Mouse (Mus musculus) embryo, embryonic 9.5 days (tissue): Measurements from ENCODE around the gene Klk8.

Experiments
- DNase-seq: peaks from one replicate; pipeline ENCODE4 v3.0.0-alpha.2; 2017; ENCODE audit errors: extremely low spot score

Gene Klk8

DNA sequence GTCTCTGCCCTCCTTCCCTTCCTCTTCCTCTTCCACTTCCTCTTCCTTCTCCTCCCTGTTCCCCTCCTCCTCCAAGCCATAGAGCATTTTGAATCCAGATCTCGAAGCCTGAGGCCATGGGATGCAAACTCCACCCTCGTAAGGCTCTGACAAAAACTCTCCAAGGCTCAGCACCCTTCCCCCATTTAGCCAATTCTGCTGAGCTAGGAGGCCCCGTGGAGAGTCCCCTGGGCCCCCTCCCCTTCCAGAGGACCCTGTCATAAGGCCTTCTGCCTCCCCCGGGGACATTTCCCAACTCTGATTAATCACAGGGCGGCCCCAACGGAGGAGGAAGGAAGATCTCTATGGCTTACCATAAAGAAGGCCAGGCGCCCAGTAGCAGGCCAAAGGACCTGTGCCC is 5.8 kb upstream of the Klk8 start, which contains the start of gene Klk9:
Klk9 (plus strand) TSS at position 301 of the 400 bp plus-strand sequence.
- DNase-seq, result no peak

DNA sequence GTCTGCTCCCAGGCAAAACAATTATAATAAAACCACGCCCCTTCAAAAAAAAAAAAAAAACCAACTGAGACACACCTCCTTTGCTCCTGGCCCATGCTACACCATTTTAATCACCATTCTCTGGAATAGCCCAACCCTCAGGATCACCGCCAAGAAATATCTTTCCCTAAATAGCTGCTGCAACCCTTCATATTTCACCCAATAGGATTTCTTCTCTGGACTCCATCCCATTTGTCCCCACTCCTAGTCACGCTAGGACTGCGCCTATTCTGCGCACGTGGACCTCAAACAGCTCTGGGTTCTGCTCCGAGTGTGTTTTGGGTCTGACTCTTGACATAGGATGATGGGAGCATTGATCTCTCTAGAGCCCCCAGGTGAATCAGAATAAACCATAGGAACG is 1.0 kb upstream of the Klk8 start:
- DNase-seq, result no peak

DNA sequence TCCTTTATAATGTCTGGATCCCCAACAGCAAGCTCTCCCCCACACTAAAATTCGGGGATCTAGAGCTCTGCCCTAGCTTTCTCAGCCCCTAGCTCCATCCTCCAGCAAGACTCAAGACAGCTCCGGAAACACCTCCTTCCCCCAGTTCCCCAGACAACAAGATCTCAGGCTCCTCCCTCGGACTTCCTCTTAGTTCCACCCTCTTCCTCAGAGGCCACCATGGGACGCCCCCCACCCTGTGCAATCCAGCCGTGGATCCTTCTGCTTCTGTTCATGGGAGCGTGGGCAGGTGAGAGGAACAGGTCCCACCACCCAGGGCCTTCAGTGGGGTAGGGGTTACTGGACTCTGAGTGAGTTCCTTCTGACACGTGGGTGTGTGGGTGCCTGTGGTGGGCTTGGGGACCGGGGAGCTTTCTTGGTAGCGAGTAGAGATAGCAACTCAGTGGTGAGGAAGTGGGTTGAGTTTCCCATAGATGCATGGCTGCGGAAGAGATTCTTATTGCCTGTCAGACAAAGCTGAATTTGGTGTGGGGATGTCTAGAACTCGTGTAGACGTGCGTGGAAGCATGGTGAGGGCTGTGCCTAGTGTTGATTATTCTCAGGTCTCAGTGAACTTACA is 576 bp downstream of the Klk8 start:
- no peak for DNase-seq

DNA sequence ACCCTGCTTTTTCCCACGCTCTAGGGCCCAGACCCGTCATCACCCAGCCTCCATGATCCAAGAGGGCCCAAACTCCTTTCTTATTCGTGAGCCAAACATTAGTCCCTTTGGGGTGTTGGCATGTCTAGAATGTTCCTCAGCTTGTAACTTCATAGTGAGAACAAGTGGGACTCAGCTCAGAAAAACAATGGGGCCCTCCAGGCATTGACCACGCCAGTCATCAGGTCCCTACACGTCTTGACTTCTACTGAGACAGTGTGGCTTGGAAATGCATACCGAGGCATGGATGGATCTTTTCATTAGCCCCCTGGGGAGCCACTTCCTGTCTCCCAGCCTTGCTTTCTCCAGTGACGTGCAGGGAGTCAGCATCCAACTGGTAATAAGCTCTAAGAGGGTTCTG is 2.5 kb downstream of the Klk8 start:
- DNase-seq, result no peak

DNA sequence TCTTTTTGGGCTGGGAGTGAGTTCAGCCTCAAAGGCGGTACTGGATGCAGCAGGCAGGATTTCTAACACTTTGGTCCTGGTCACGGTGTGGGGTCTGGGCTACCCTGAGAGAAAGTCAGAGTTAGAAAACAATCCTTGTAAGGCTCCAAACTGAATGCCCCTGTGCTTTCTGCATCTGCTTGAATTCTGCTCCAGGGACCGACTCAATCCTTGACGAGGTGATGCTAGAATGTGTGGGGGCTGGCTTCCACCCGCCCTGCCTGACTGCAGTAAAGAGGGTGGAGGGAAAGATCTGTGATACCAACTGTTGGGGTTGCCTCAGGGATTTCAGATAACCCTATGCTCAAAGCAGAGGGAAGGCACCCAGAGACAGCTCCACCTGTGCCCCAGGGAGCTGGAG is 13.6 kb downstream of the Klk8 start, which contains the start of gene Klk7:
Klk7 (plus strand) TSS at position 301 of the 400 bp plus-strand sequence.
- DNase-seq, result no peak

DNA sequence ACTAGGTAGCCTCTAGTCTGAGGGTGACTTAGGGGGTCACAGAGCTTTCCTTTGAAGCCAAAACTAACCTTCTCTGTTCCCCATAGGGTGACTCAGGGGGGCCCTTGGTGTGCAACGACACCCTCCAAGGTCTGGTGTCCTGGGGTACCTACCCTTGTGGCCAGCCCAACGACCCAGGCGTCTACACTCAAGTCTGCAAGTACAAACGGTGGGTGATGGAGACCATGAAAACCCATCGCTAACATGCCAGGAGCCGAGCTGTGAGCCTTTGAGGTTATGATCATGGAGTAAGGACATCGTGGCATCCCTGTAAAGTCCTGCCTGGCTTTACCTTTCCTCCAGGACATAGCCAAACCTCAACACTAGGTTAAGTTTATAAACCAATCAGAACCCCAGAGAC is 17.8 kb downstream of the Klk8 start:
- DNase-seq, result no peak

DNA sequence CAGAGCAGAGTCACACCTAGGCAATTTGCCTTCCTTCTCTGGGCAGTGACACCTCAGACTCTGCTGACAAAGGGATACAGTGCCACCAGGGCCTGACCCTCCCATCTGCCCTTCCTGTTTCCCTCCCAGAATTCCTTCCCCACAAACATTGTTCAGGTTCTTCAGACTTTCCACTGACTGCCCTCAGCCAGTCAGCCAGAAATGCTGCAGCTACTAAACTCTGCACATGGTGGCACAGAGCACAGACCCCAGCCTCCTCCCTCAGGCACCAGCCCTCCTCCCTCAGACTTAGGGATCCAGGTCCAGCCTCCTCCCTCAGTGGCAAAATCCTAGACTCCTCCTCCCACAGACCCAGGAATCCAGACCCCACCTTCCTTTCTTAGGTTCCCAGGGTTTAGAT is 19.4 kb downstream of the Klk8 start:
- no peak for DNase-seq

DNA sequence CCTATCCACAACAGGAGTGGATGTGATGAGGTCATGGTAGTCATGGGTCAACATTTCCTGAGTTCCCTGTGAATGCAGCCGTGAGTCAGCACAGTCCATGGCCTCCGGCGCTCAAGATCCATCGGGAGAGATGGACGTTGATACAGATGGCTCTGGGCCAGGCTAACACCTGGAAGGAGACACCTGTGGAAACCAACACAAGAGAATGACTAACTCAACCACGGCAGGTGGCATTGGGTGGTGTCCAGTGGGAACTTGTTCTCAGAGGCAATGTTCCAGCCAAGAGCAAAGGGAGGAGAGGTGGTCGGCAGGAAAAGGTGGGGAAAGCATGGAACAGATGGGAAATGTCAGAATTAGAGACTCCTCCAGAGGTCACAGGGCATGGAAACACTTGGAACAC is 24.2 kb downstream of the Klk8 start:
- DNase-seq, result no peak

DNA sequence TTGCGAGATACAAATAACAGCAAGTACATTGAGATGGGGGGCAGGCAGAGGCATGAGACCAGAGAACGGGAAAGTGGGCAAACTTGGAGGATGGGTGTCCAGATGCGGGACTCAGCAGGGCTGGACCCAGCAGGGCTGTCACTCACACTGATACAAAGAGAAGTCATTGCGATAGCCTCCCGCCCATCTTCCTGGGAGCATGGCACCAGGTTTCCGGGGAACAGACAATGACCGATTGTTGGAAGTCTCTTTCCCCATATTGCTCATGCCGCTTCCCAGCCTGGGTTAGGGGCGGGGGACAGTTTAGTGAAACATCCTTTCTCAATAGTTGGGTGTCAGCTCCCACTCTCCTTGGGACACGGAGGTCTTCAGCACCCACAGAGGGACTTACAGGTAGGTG is 26.8 kb downstream of the Klk8 start, which contains the start of gene Klk6:
Klk6 (plus strand) TSS at position 301 of the 400 bp plus-strand sequence.
- no peak for DNase-seq

DNA sequence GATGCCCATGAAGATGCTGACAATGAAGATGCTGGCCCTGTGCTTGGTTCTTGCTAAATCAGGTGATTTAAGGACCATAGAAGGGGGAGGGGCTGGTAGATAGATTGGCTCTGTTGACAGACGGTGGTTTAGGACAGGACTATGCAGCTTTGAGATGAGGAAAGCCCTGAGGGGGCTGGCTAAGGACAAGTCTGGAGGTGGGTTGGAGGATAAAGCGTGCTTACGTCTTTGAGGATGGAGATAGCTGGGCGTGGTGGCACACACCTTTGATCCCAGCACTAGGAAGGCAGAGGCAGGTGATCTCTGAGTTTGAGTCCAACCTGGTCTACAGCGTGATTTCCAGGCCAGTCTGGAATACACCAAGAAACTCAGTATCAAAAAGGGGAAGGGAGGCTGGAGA is 28.7 kb downstream of the Klk8 start:
- DNase-seq, result no peak

DNA sequence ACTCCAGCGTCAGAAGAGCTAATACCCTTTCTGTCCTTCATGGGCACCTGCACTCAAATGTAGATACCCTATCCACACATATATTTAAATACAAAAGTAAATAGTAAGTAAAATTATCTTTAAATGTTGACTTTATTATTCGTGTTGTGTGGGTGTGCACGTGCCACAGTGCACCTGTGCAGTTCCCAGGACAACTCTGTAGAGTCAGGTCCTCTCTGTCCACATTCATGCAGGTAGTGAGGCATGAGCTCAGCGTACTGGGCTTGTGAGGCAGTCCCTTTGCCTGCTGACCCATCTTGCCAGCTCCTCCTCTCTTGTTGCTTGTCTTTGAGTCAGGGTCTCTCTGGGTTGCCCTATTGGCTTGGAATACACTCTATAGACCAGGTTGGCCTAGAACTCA is 30.3 kb downstream of the Klk8 start:
- no peak for DNase-seq

DNA sequence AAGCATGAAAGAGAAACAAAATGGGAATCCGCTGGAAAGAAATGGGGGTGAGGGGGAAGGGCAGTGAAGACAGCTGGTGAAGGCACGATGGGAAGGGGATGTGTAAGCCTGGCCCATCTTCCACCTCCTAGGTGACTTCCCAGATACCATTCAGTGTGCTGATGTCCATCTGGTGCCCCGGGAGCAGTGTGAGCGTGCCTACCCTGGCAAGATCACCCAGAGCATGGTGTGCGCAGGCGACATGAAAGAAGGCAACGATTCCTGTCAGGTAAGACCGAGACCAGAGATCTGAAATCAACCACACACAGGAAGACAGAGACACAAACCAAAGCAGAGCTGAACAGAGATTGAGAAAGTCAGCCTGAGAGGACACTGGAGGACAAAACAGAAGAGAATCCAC is 31.6 kb downstream of the Klk8 start:
- no peak for DNase-seq

DNA sequence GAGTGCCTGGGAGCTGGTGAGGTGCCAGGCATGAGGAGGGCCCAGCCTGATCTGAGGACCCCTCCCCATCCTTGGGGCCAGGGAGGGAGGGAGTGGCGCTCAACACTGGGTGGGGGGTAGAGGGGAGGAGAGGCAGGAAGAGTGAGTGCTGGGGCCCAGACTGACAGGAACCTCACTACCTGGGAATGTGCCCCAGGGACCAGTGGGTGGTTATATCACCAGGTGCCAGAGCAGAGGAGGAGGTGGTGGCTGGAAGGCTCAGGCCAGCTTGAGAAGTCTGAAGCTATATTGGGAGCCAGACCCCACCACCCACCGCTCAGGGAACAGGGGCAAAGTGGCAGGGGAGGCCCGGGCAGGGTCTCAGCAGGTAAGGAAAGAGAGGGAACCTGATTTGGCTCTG is 44.3 kb downstream of the Klk8 start, which contains the start of gene Klk5:
Klk5 (plus strand) TSS at position 271 of the 400 bp plus-strand sequence.
- no peak for DNase-seq

DNA sequence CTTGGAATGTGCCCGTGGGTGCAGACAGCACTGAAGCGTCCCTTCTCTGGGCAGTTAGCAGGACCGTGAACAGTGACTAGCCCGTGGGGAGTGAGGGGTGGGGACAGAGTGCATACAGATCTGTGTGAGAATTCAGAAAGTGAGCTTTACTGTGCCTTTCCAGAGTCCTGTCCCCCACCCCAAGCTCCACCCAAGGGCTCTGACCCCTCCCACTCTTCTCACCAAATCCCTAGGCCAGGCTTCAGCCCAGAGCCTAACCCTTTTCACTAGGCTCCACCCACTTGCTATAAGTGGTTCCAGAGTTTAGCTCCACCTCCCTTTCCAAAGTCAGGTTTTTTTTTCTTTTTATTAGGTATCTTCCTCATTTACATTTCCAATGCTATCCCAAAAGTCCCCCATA is 46.4 kb downstream of the Klk8 start:
- DNase-seq, result no peak

DNA sequence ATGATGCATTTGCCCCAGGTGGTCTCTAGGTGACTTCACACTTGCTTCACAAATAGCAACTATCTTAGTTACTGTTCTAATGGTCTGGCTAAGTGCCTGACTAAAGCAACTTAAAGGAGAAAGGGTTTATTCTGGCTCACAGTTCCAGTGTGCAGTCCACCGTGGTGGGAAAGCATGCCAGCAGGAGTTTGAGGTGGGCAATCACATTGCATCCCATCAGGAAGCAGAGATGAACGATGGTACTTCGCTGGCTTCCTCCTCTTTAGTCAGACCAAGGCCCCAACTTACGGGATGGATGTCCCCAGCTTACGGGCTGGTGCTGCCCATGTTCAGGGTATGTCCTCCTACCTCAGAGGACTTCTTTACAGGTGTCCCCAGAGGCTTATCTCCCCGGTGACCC is 54.2 kb downstream of the Klk8 start:
- no peak for DNase-seq
